Mouse (Mus musculus) kidney, adult 2 months (tissue): ENCODE data around the gene Inhbb. TPM values are rescaled to one million over a fixed set of nuclear protein-coding genes. Genes with fewer than 3 reads are reported as not detected.

ENCODE experiments used
- DNase-seq: peaks from one replicate; pipeline ENCODE4 v3.0.0; 2021
- H3K27ac ChIP-seq: fragments of 200-500 bp; 2 replicates; pipeline ENCODE4 v1.5.1; 2012; ENCODE audit warnings: low read depth, low read length, control low read depth, inconsistent platforms; ENCODE audit not compliant: insufficient read depth
- H3K27me3 ChIP-seq: fragments of 200-500 bp; replicated peaks from 2 replicates; pipeline ENCODE4 v1.6.1; 2012; ENCODE audit warnings: mild to moderate bottlenecking, moderate library complexity, low read length, inconsistent platforms; ENCODE audit not compliant: control insufficient read depth, insufficient read depth
- H3K36me3 ChIP-seq: fragments of 200-500 bp; 2 replicates; pipeline ENCODE4 v1.6.1; 2012; ENCODE audit warnings: mild to moderate bottlenecking, moderate library complexity, low read length, inconsistent platforms; ENCODE audit not compliant: control insufficient read depth, insufficient read depth
- H3K4me1 ChIP-seq: fragments of 200-500 bp; 2 replicates; pipeline ENCODE4 v1.6.1; 2011; ENCODE audit warnings: low read length; ENCODE audit not compliant: control insufficient read depth, insufficient read depth
- H3K4me3 ChIP-seq: fragments of 200-500 bp; 2 replicates; pipeline ENCODE4 v1.5.1; 2011; ENCODE audit warnings: mild to moderate bottlenecking, low read depth, low read length, control low read depth; ENCODE audit not compliant: insufficient read depth
- CTCF ChIP-seq: fragments of 200-500 bp; conservative IDR thresholded peaks from 2 replicates; pipeline ENCODE4 v1.5.1; 2011; ENCODE audit warnings: low read depth, mild to moderate bottlenecking, control low read depth, low read length, moderate library complexity, mixed read lengths; ENCODE audit not compliant: insufficient read depth, insufficient read length
- POLR2A ChIP-seq: fragments of 200-500 bp; IDR thresholded peaks from one replicate; pipeline ENCODE4 v1.6.1; 2011; ENCODE audit warnings: low read depth, low read length, control low read depth
- WGBS: fragments of 180-500 bp; shearing (Covaris S2); methylation state at CpG from one replicate; pipeline ENCODE4 v1.1.7; 2018; 5-methylcytosine and 5-hydroxymethylcytosine counted together
- polyA plus RNA-seq: library from polyadenylated mRNA; depleted of rRNA; stranded (reverse); fragments of >200 nt; gene quantifications from 2 replicates; pipeline ENCODE4 v1.2.3, GENCODE M21; 2012

The Inhbb gene
- polyA plus RNA-seq, 1 experiment = 0.72 TPM

- no peaks in the 10 kb centered on the region for H3K36me3 ChIP-seq
- H3K27me3 ChIP-seq = no peaks in the 10 kb centered on the region
- no peak for TF ChIP-seq POLR2A
- TF ChIP-seq CTCF = no peak
- H3K4me3 ChIP-seq = no peak overlapping the region
- DNase-seq = no peak
- H3K4me1 ChIP-seq = no peaks in the 10 kb centered on the region
- no peak overlapping the region for H3K27ac ChIP-seq
- 91% methylated on average over 7 of the region's 7 CpGs for WGBS
Measured at GRCm38 (mm10) chr1:119397839-119398238, 24.2 kb downstream of the Inhbb start.

GRCm38 (mm10) chr1:119391311-119391710 is 30.7 kb downstream of the Inhbb start:
- Histone ChIP-seq H3K4me1 (no peaks in the 10 kb centered on the region), H3K27me3 (no peaks in the 10 kb centered on the region), H3K27ac (no peak overlapping the region), H3K36me3 (no peaks in the 10 kb centered on the region), H3K4me3 (no peak overlapping the region)
- TF ChIP-seq POLR2A = no peak
- no peak for TF ChIP-seq CTCF
- DNase-seq = no peak
- 67% methylated on average over 3 of the region's 3 CpGs for WGBS

GRCm38 (mm10) chr1:119390676-119391075 is 31.4 kb downstream of the Inhbb start:
- H3K4me3 ChIP-seq = no peak overlapping the region
- 84% methylated on average over 4 of the region's 4 CpGs for WGBS
- H3K27me3 ChIP-seq = no peaks in the 10 kb centered on the region
- H3K36me3 ChIP-seq = no peaks in the 10 kb centered on the region
- H3K27ac ChIP-seq = no peak overlapping the region
- DNase-seq = no peak
- no peaks in the 10 kb centered on the region for H3K4me1 ChIP-seq
- TF ChIP-seq CTCF (no peak), POLR2A (no peak)

GRCm38 (mm10) chr1:119389771-119390500 is 32.1 kb downstream of the Inhbb start:
- DNase-seq = no peak
- TF ChIP-seq POLR2A (no peak), CTCF (no peak)

GRCm38 (mm10) chr1:119388664-119389396 is 33.2 kb downstream of the Inhbb start:
- 13% methylated on average over 19 of the region's 19 CpGs for WGBS
- DNase-seq = no peak
- no peak overlapping the region for H3K27ac ChIP-seq

More at GRCm38 (mm10) chr1:119389771-119390500, 32.1 kb downstream of the Inhbb start:
- H3K27me3 ChIP-seq = no peaks in the 10 kb centered on the region
- no peaks in the 10 kb centered on the region for H3K36me3 ChIP-seq
- 85% methylated on average over 7 of the region's 7 CpGs for WGBS
- no peaks in the 10 kb centered on the region for H3K4me1 ChIP-seq
- H3K4me3 ChIP-seq = no peak overlapping the region
- H3K27ac ChIP-seq = no peak overlapping the region

GRCm38 (mm10) chr1:119386306-119386705 is 35.7 kb downstream of the Inhbb start:
- Histone ChIP-seq H3K4me1 (no peaks in the 10 kb centered on the region), H3K27ac (no peak overlapping the region), H3K36me3 (no peaks in the 10 kb centered on the region), H3K27me3 (no peaks in the 10 kb centered on the region), H3K4me3 (no peak overlapping the region)
- 83% methylated on average over 3 of the region's 3 CpGs for WGBS
- DNase-seq = no peak
- no peak for TF ChIP-seq POLR2A
- TF ChIP-seq CTCF = no peak

More at GRCm38 (mm10) chr1:119388664-119389396, 33.2 kb downstream of the Inhbb start:
- Histone ChIP-seq H3K4me3 (no peak overlapping the region), H3K4me1 (no peaks in the 10 kb centered on the region), H3K36me3 (no peaks in the 10 kb centered on the region), H3K27me3 (no peaks in the 10 kb centered on the region)
- TF ChIP-seq POLR2A (no peak), CTCF (no peak)

- Histone ChIP-seq H3K4me1 (no peaks in the 10 kb centered on the region), H3K4me3 (no peak overlapping the region), H3K27ac (no peak overlapping the region), H3K36me3 (no peaks in the 10 kb centered on the region), H3K27me3 (no peaks in the 10 kb centered on the region)
- 72% methylated on average over 10 of the region's 10 CpGs for WGBS
- DNase-seq = no peak
- TF ChIP-seq CTCF (no peak), POLR2A (no peak)
Measured at GRCm38 (mm10) chr1:119383916-119384315, 38.1 kb downstream of the Inhbb start.
